Mouse (Mus musculus) urinary bladder, postnatal 14 days (tissue): Measurements from ENCODE around the gene Hook2.

Experiments
- DNase-seq: peaks from one replicate; pipeline ENCODE4 v3.0.0; 2021; ENCODE audit warnings: low spot score

Hook2 gene

GRCm38 (mm10) chr8:84987388-84987787 lies 3.0 kb upstream of the Hook2 start:
- no peak for DNase-seq

- DNase-seq = no peak
These were observed 2.5 kb upstream of the Hook2 start for GRCm38 (mm10) chr8:84987903-84988302.

- DNase-seq = peak; percentile 75
These were observed 1.1 kb upstream of the Hook2 start for GRCm38 (mm10) chr8:84989311-84989731.

- peak; percentile 98 for DNase-seq
These were observed 593 bp upstream of the Hook2 start for GRCm38 (mm10) chr8:84989810-84990209.

- DNase-seq = peak; percentile 87
These were observed 433 bp downstream of the Hook2 start for GRCm38 (mm10) chr8:84990836-84991235.

GRCm38 (mm10) chr8:84994375-84994774 lies 4.0 kb downstream of the Hook2 start:
- no peak for DNase-seq

- no peak for DNase-seq
These were observed 5.3 kb downstream of the Hook2 start for GRCm38 (mm10) chr8:84995680-84996079.

- no peak for DNase-seq
These were observed 6.6 kb downstream of the Hook2 start for GRCm38 (mm10) chr8:84996978-84997377.

GRCm38 (mm10) chr8:84997649-84998295 lies 7.4 kb downstream of the Hook2 start:
- peak; percentile 93 for DNase-seq

GRCm38 (mm10) chr8:85007686-85008085 lies 17.3 kb downstream of the Hook2 start:
- DNase-seq = no peak

- no peak for DNase-seq
These were observed 20.8 kb downstream of the Hook2 start for GRCm38 (mm10) chr8:85011242-85011641.

GRCm38 (mm10) chr8:85013230-85013840 lies 22.9 kb downstream of the Hook2 start:
- DNase-seq = peak; percentile 79

- DNase-seq = no peak
These were observed 24.0 kb downstream of the Hook2 start, which contains the start of gene Best2 for GRCm38 (mm10) chr8:85014431-85014830. Gene Best2 (minus strand): TSS chr8:85014531.

- DNase-seq = peak; percentile 77
These were observed 26.3 kb downstream of the Hook2 start for GRCm38 (mm10) chr8:85016724-85017123.

- no peak for DNase-seq
These were observed 26.8 kb downstream of the Hook2 start for GRCm38 (mm10) chr8:85017209-85017608.

GRCm38 (mm10) chr8:85021514-85022055 lies 31.2 kb downstream of the Hook2 start:
- DNase-seq = no peak

- no peak for DNase-seq
These were observed 33.4 kb downstream of the Hook2 start for GRCm38 (mm10) chr8:85023846-85024245.

- peak; percentile 79 for DNase-seq
These were observed 34.9 kb downstream of the Hook2 start, which contains the start of gene Asna1 for GRCm38 (mm10) chr8:85025098-85025932. Gene Asna1 (minus strand): TSS chr8:85025281.

GRCm38 (mm10) chr8:85026670-85027515 lies 36.5 kb downstream of the Hook2 start, which contains the start of gene Trir:
Gene Trir (plus strand): TSS chr8:85026823.
- DNase-seq = peak; percentile 97

GRCm38 (mm10) chr8:85027516-85027855 lies 37.1 kb downstream of the Hook2 start:
- DNase-seq = no peak

GRCm38 (mm10) chr8:85027922-85028321 lies 37.5 kb downstream of the Hook2 start:
- no peak for DNase-seq

- no peak for DNase-seq
These were observed 38.9 kb downstream of the Hook2 start for GRCm38 (mm10) chr8:85029271-85029670.
